Mouse (Mus musculus): ENCODE measurements at regions not wholly inside any gene's neighbourhood (a gene's known extent, or its start where the extent isn't known, plus 50 kb on each side); places are given as distances from the start of the nearest gene placed in this dataset.
"Not testable (repeated sequence)": the region's sequence is repeated elsewhere in the genome, so short reads cannot be mapped to it uniquely, and the experiment has no call there.

DNA sequence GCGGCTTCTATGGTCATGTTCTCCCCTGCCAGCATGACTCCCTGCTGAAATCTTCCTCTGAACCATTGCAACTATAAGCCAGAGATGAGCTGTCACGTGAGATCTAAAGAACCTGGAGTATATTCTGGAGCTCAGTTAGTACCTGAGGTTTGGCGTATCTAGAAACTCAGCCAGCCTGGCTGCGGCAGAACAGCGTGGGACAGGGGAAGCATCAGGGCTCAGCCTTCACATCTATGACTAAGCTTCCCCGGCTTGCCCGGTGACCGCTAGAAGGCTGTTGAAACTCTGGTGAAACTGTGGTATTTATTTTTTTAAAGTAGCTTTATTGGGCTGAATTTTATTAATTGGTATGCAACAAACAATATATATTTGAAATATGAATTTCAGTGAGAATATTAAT lies 134.3 kb downstream of the Dll1 start:
- no peak for DNase-seq (ENCODE audit: low spot score)
- ATAC-seq (ENCODE audit: low FRiP score): no peak
- Histone ChIP-seq H3K4me1 (ENCODE audit: insufficient read depth, low read length) (no peaks in the 10 kb centered on the region), H3K4me2 (ENCODE audit: low read depth, low read length, poor library complexity, severe bottlenecking) (no peak overlapping the region), H3K4me3 (ENCODE audit: low read depth, low read length) (no peak overlapping the region), H3K27me3 (ENCODE audit: insufficient read depth, low read length) (no peaks in the 10 kb centered on the region), H3K36me3 (ENCODE audit: insufficient read depth, low read length) (no peaks in the 10 kb centered on the region), H3K27ac (ENCODE audit: low read depth, low read length) (no peak overlapping the region), H3K9me3 (ENCODE audit: low read length) (no peaks in the 10 kb centered on the region), H3K9ac (replicated peaks; ENCODE audit: low read length, poor library complexity, severe bottlenecking) (no peak overlapping the region)
- WGBS: 85% methylated on average over 8 of the region's 8 CpGs
- no peak for TF ChIP-seq CTCF (IDR thresholded peaks at IDR 0.05)

DNA sequence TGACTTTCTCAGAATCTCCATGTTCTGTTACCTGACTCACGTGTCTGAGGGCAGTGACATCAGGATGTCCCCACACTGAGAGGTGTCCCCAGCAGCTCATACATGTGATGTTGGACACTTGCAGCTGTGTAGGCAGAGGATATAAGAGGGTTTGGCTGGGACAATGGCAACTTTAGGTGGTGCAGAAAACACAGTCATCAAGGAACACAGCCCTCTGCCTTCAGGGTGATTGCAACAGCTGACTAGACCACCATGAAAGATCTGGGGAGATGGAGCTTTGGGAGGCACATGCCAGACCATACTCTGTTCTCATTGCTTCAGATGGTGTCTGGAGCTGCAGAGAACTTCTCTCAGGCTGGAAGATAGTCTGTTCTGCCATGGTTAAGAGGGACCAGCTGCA lies 135.2 kb downstream of the Dll1 start:
- no peak for ATAC-seq (ENCODE audit: low FRiP score)
- TF ChIP-seq CTCF (IDR thresholded peaks at IDR 0.05): no peak

DNA sequence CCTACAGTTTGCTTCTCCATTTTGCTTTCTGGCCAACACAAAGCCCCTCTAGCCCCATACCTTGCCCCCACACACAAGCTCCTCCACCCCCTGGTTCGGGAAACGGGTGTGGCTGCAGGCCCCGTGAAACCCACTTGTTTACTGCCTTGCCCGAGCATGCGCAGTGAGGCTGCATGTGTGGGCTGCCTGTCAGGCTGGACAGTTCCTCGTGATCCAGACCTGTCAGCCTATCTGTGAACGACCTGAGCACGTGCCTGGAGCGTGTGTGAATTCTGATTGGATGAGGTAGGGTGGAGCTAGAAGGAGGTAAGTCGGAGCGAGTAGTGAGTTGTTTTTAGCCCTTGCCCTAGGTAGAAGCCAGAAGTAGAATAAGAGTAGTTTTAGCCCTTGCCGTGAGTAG lies 136.0 kb downstream of the Dll1 start:
- DNase-seq (ENCODE audit: low spot score); H3K4me1 ChIP-seq (ENCODE audit: insufficient read depth, low read length); H3K27me3 ChIP-seq (ENCODE audit: insufficient read depth, low read length); H3K4me3 ChIP-seq (ENCODE audit: low read depth, low read length); ATAC-seq (ENCODE audit: low FRiP score); H3K4me2 ChIP-seq (ENCODE audit: low read depth, low read length, poor library complexity, severe bottlenecking); H3K36me3 ChIP-seq (ENCODE audit: insufficient read depth, low read length); H3K9ac ChIP-seq (replicated peaks; ENCODE audit: low read length, poor library complexity, severe bottlenecking); H3K9me3 ChIP-seq (ENCODE audit: low read length); H3K27ac ChIP-seq (ENCODE audit: low read depth, low read length): not testable (repeated sequence)
- WGBS: 78% methylated on average over 12 of the region's 12 CpGs

More for the DNA sequence above, 135.2 kb downstream of the Dll1 start:
- H3K4me1 ChIP-seq (ENCODE audit: insufficient read depth, low read length): no peaks in the 10 kb centered on the region
- no peaks in the 10 kb centered on the region for H3K9me3 ChIP-seq (ENCODE audit: low read length)
- no peak overlapping the region for H3K27ac ChIP-seq (ENCODE audit: low read depth, low read length)
- 90% methylated on average over 1 of the region's 1 CpGs for WGBS
- H3K9ac ChIP-seq (replicated peaks; ENCODE audit: low read length, poor library complexity, severe bottlenecking): no peak overlapping the region
- H3K4me2 ChIP-seq (ENCODE audit: low read depth, low read length, poor library complexity, severe bottlenecking): no peak overlapping the region
- no peaks in the 10 kb centered on the region for H3K27me3 ChIP-seq (ENCODE audit: insufficient read depth, low read length)
- H3K4me3 ChIP-seq (ENCODE audit: low read depth, low read length): no peak overlapping the region
- no peaks in the 10 kb centered on the region for H3K36me3 ChIP-seq (ENCODE audit: insufficient read depth, low read length)
- DNase-seq (ENCODE audit: low spot score): no peak

DNA sequence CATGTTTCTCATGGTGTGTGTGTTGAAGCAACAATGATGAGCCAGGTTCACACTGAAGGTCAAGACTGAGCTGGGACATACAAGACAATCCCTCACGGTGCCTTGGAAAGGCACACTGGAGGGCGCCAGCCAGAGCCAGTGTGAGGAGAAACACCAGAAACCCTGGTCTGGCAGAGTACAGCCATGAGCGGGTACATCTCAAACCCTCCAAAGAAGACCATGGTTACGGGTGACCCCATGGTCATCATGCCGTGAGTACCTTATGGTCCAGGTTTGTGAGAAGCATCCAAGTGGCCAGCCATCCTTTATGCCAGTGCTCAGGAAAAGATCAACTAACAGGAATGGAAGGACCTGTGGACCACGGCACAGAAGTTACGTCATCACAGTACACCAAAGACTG lies 136.7 kb downstream of the Dll1 start:
- WGBS: 94% methylated on average over 7 of the region's 7 CpGs
- ATAC-seq (ENCODE audit: low FRiP score) (no peak), DNase-seq (ENCODE audit: low spot score) (no peak)
- Histone ChIP-seq H3K27me3 (ENCODE audit: insufficient read depth, low read length) (no peaks in the 10 kb centered on the region), H3K4me2 (ENCODE audit: low read depth, low read length, poor library complexity, severe bottlenecking) (no peak overlapping the region), H3K36me3 (ENCODE audit: insufficient read depth, low read length) (no peaks in the 10 kb centered on the region), H3K4me3 (ENCODE audit: low read depth, low read length) (no peak overlapping the region), H3K9me3 (ENCODE audit: low read length) (no peaks in the 10 kb centered on the region), H3K9ac (replicated peaks; ENCODE audit: low read length, poor library complexity, severe bottlenecking) (no peak overlapping the region), H3K27ac (ENCODE audit: low read depth, low read length) (no peak overlapping the region), H3K4me1 (ENCODE audit: insufficient read depth, low read length) (no peaks in the 10 kb centered on the region)
- no peak for TF ChIP-seq CTCF (IDR thresholded peaks at IDR 0.05)

DNA sequence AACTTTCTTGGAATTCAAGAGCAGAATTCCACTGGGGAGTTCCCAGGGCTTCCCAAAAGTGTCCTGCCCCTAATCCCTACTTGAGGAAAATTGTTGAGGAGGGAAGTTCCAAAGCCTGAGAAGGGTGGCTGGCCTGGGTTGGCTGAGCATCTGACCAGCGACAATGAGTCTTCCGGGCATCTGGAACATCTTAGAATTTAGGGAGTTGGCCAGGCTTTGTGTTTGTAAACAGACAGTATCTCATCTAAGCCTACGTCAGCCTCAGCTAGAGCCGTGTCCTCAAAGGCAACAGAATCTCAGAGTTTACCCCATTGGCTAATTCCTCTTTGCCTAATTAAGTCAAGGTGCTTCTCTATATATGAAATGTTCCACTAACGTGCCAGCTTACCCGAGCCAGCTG lies 141.6 kb downstream of the Dll1 start:
- Histone ChIP-seq H3K4me2 (ENCODE audit: low read depth, low read length, poor library complexity, severe bottlenecking) (no peak overlapping the region), H3K4me1 (ENCODE audit: insufficient read depth, low read length) (no peaks in the 10 kb centered on the region), H3K27me3 (ENCODE audit: insufficient read depth, low read length) (no peaks in the 10 kb centered on the region), H3K9me3 (ENCODE audit: low read length) (no peaks in the 10 kb centered on the region), H3K9ac (replicated peaks; ENCODE audit: low read length, poor library complexity, severe bottlenecking) (no peak overlapping the region), H3K36me3 (ENCODE audit: insufficient read depth, low read length) (no peaks in the 10 kb centered on the region), H3K27ac (ENCODE audit: low read depth, low read length) (no peak overlapping the region), H3K4me3 (ENCODE audit: low read depth, low read length) (no peak overlapping the region)
- no peak for TF ChIP-seq CTCF (IDR thresholded peaks at IDR 0.05)
- DNase-seq (ENCODE audit: low spot score) (no peak), ATAC-seq (ENCODE audit: low FRiP score) (no peak)
- WGBS: 87% methylated on average over 6 of the region's 6 CpGs

DNA sequence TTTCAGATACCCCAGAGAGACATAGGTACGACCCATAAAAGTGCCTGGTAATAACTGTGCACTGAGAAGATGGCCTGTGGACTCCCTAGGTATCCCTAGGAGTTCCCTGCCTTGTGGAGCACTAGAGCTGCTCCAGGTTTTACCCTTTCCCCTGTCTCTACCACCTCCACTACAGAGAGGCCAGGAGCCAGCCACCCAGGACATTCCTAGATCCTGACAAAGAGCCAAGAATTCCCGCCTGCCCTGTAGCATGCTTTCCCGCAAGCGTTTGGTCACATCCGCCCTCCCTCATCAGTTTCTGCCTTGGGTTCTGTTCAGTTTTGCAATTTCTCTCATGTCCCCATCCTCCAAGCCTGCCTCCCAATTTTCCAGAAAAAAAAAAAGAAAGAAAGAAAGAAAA lies 145.5 kb downstream of the Dll1 start:
- DNase-seq (ENCODE audit: low spot score) (no peak), ATAC-seq (ENCODE audit: low FRiP score) (no peak)
- Histone ChIP-seq H3K27ac (ENCODE audit: low read depth, low read length) (no peak overlapping the region), H3K4me2 (ENCODE audit: low read depth, low read length, poor library complexity, severe bottlenecking) (no peak overlapping the region), H3K36me3 (ENCODE audit: insufficient read depth, low read length) (no peaks in the 10 kb centered on the region), H3K4me3 (ENCODE audit: low read depth, low read length) (no peak overlapping the region), H3K9me3 (ENCODE audit: low read length) (no peaks in the 10 kb centered on the region), H3K9ac (replicated peaks; ENCODE audit: low read length, poor library complexity, severe bottlenecking) (no peak overlapping the region), H3K27me3 (ENCODE audit: insufficient read depth, low read length) (no peaks in the 10 kb centered on the region), H3K4me1 (ENCODE audit: insufficient read depth, low read length) (no peaks in the 10 kb centered on the region)
- WGBS: 78% methylated on average over 5 of the region's 5 CpGs
- TF ChIP-seq CTCF (IDR thresholded peaks at IDR 0.05): no peak

DNA sequence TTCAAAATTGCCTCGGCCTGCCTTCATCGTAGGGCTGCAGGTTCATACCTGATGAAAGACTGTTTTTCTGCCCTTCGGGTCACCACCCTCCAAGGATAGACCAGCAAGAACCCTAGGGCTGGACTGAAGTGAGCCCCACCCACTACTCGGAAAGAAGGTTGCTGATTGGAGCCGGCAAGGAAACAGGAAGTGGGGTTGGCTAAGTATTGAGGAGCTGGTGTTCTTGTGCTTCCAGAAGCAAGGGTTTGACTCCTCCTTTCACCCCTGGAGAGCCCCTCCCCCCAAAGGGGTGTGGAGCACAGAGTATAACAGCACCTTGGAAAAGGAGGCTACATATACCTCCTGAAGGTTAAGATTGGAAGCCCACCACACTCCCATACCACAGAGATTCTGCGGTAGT lies 147.5 kb downstream of the Dll1 start:
- Histone ChIP-seq H3K27ac (ENCODE audit: low read depth, low read length) (no peak overlapping the region), H3K4me2 (ENCODE audit: low read depth, low read length, poor library complexity, severe bottlenecking) (no peak overlapping the region), H3K27me3 (ENCODE audit: insufficient read depth, low read length) (no peaks in the 10 kb centered on the region), H3K9ac (replicated peaks; ENCODE audit: low read length, poor library complexity, severe bottlenecking) (no peak overlapping the region), H3K4me1 (ENCODE audit: insufficient read depth, low read length) (no peaks in the 10 kb centered on the region), H3K36me3 (ENCODE audit: insufficient read depth, low read length) (no peaks in the 10 kb centered on the region), H3K4me3 (ENCODE audit: low read depth, low read length) (no peak overlapping the region), H3K9me3 (ENCODE audit: low read length) (no peaks in the 10 kb centered on the region)
- TF ChIP-seq CTCF (IDR thresholded peaks at IDR 0.05): no peak
- 79% methylated on average over 6 of the region's 6 CpGs for WGBS
- ATAC-seq (ENCODE audit: low FRiP score) (no peak), DNase-seq (ENCODE audit: low spot score) (no peak)

Measured in midbrain, postnatal 0 days (tissue).